Mouse (Mus musculus) brown adipose tissue, adult 24 weeks (tissue): Measurements from ENCODE around the gene Arel1. TPM values are rescaled to one million over a fixed set of nuclear protein-coding genes. Genes with fewer than 3 reads are reported as not detected.

Source experiments
- H3K27ac ChIP-seq: fragments of 200-500 bp; replicated peaks from 2 replicates; pipeline ENCODE4 v1.5.1; 2012; ENCODE audit warnings: low read depth, mild to moderate bottlenecking, low read length
- H3K4me1 ChIP-seq: fragments of 200-500 bp; 2 replicates; pipeline ENCODE4 v1.6.1; 2012; ENCODE audit warnings: low read length, mixed read lengths; ENCODE audit not compliant: control insufficient read depth, insufficient read depth, insufficient read length
- H3K4me3 ChIP-seq: fragments of 200-500 bp; 2 replicates; pipeline ENCODE4 v1.5.1; 2012; ENCODE audit warnings: low read depth, mild to moderate bottlenecking, low read length, moderate library complexity; ENCODE audit not compliant: insufficient read depth
- polyA plus RNA-seq: library from polyadenylated mRNA; stranded (reverse); fragments of >200 nt; gene quantifications from 2 replicates; pipeline ENCODE4 v1.2.4, GENCODE M21; 2012; ENCODE audit not compliant: missing spikeins, insufficient read depth, insufficient read length

Gene Arel1
- polyA plus RNA-seq, 1 experiment = 19.3 TPM

DNA sequence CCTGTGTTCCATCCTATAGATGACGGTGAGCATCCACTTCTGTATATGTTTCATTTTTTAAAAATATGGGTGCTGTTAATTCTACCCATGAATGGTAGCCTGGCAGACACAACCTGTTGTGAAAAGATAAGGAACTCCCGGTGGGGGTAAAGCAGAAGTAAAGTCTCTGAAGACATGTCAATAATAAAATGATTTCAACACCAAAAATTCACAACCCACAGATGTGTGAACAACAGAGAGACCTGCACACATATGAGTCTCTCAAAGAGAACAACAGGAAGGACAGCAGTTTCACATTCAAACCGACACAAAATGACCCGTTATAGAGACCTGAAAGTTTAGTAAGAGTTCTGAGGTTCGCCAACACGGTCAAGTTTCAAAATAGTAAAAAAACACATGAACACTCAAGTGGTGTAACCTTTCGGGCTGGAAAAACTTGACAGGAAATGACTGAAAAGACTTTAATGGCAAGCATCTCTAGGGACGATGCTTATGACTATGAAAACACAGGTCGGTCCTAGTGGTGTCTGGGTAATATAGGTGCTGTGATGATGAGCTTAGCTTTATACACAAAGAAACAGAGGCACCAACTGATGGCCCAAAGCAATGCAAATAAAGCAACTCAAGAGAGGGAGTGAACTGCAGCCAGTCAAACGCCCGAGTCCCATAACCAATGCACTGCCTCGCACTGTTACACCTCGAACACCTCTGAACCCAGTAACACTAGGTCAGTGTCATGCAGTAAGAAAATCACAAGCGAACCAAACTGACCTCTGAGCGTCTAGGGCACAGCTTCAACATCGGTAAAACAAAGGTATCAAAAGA lies 1.7 kb downstream of the Arel1 start:
- Histone ChIP-seq H3K4me1 (peaks cover 9% of the 10 kb centered on the region), H3K4me3 (peak overlapping the region; percentile 92), H3K27ac (peak overlapping the region; percentile 26; the same call in 1 of the 2 replicates)

GRCm38 (mm10) chr12:84962606-84963005 lies 8.1 kb downstream of the Arel1 start:
- H3K4me1 ChIP-seq = peaks cover 8% of the 10 kb centered on the region; the same call in 1 of the 2 replicates
- no peak overlapping the region for H3K27ac ChIP-seq
- no peak overlapping the region for H3K4me3 ChIP-seq

DNA sequence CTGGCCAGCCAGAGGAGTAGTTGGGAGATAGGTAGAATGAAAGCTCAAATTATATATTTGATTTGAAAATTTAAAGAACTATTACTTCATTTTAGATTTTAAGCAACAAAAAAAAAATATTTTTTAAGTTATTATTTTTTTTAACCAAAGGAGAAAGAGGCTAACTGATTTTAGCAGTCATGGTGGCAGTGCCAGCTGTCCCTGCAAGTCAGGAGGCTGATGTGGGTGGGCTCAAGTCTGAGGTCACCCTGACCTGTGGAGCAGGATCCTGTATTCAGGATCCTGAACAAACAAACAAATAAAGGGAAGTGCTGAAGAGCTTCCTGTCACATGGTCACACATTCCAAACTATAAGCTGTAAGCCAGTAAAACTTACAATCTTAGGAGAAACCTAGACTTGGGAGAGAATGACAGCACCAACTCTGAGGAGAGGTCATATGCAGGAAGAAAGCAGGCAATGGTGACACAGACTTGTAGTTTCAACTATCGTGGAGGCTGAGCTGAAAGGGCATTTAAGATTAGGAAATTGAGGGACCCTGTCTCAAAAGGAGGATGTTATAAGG lies 11.8 kb downstream of the Arel1 start:
- Histone ChIP-seq H3K4me3 (no peak overlapping the region), H3K27ac (no peak overlapping the region), H3K4me1 (peaks cover 8% of the 10 kb centered on the region; the same call in 1 of the 2 replicates)

DNA sequence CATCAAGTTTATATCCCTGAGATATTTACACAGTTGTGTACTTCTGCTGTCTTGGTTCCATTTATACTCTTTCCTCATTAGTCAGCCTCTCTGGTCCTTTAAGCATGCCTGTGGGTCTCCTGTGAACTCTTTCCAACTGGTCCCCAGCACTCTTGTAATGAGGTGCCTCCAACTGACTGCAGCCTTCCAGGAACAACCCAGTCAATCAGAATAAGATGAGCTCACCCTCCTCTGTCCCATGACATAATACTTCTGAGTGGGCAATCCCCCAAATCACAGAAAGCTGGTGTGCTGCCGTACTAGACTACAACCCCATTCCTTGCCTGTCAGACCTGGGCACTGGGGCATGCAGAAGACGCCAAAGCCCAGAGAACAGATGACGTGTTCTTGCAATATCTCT lies 14.4 kb downstream of the Arel1 start:
- H3K4me3 ChIP-seq = no peak overlapping the region
- no peak overlapping the region for H3K27ac ChIP-seq
- peaks cover 8% of the 10 kb centered on the region; the same call in 1 of the 2 replicates for H3K4me1 ChIP-seq

- Histone ChIP-seq H3K4me1 (no peaks in the 10 kb centered on the region), H3K27ac (no peak overlapping the region), H3K4me3 (no peak overlapping the region)
Measured at GRCm38 (mm10) chr12:84952351-84952750, 18.3 kb downstream of the Arel1 start.

GRCm38 (mm10) chr12:84951531-84951930 lies 19.2 kb downstream of the Arel1 start:
- Histone ChIP-seq H3K27ac (0 out of 2 replicates have a peak overlapping the region, but pooled peaks have one; percentile 15), H3K4me3 (no peak overlapping the region), H3K4me1 (no peaks in the 10 kb centered on the region)

DNA sequence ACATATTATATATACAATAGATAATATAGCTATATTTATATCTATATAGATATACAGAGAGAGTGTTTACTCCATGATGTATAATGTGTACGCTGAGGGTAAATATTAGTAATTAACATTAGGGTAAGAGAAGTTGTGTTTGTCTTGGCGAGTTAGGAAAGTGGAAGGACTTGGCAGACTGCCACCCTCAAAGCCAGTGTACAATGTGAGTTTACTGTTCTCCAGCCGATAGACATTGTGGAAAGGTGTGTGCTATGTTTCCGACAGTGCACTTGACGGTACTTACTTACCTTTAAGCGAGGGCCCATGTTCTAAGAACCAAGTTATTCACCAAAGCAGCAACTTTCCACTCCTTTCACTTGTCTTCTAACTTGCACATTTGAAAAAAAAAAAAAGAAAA lies 19.9 kb downstream of the Arel1 start:
- Histone ChIP-seq H3K27ac (no peak overlapping the region), H3K4me1 (no peaks in the 10 kb centered on the region), H3K4me3 (no peak overlapping the region)

- Histone ChIP-seq H3K4me1 (peaks cover 6% of the 10 kb centered on the region; the same call in 1 of the 2 replicates), H3K27ac (no peak overlapping the region; the same call in 1 of the 2 replicates)
Measured at GRCm38 (mm10) chr12:84948584-84949285, 22.0 kb downstream of the Arel1 start.

DNA sequence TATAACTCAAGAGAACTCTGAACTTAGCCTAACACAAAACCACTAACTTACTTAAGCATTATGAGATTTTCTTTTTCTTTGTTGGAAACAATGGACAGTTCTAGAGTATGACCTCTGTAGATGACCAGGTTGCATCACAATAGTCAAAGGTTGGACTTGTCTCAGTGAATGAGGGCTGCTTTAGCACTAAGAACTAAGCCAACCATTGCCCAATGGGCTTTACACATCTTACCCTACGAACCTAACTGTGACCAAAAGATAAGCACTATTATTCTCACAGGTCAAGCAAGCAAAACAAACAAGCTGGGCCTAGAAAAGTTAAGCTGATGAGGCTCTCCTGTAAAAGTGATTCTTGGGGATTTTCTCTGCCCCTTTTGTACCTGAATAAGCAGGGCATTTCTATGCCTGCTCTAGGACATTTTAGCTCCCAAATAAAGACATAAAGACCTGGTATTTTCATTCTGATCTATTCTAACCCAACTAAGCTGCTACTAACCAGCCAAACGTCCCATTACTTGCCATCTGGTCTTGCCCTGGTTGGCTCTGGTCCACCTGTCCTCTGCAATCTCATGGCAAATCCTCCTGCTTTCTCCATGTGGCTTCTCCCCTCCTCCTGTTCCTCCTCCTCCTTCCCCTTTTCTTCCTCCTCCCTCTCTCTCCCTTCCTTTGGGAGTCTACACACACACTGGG lies 22.7 kb downstream of the Arel1 start:
- peak overlapping the region; percentile 71 for H3K27ac ChIP-seq
- H3K4me3 ChIP-seq = no peak overlapping the region
- peaks cover 8% of the 10 kb centered on the region for H3K4me1 ChIP-seq

More at GRCm38 (mm10) chr12:84948584-84949285, 22.0 kb downstream of the Arel1 start:
- H3K4me3 ChIP-seq = no peak overlapping the region

DNA sequence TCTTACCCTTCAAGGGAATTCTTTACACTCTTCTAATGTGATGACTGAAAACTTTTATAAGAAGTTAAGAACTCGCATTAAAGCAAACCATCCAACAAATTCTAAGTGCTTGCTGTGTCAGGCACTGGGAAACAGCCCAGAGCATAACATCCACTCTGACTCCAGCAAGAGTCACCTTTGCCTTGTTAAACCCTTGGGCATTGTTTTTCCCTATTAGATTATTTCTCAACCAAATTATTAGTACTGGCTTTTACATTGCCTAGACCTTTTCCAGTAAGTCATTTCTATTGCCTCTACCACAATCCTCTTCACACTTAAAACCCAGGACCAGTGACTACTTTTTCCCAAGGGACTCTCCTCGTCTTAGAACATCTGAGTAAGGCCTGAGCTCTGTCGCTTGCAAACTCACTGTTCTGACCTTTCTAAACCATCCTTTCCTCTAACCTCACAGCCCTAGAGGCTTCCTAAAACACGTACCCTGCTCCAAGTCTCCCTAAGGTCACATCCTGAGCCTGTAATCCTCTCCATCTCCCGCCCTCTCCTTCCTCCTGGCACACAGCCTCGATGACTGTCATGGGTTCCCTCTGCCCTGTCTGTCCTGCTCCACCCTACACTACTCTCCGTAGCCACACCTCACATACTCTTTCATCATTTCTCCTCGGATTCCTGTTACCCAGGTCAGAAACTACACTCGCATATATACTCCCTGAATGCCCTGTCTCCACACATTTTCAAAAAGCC lies 25.7 kb downstream of the Arel1 start:
- H3K4me1 ChIP-seq = peaks cover 11% of the 10 kb centered on the region
- H3K27ac ChIP-seq = peak overlapping the region; percentile 94
- no peak overlapping the region for H3K4me3 ChIP-seq

DNA sequence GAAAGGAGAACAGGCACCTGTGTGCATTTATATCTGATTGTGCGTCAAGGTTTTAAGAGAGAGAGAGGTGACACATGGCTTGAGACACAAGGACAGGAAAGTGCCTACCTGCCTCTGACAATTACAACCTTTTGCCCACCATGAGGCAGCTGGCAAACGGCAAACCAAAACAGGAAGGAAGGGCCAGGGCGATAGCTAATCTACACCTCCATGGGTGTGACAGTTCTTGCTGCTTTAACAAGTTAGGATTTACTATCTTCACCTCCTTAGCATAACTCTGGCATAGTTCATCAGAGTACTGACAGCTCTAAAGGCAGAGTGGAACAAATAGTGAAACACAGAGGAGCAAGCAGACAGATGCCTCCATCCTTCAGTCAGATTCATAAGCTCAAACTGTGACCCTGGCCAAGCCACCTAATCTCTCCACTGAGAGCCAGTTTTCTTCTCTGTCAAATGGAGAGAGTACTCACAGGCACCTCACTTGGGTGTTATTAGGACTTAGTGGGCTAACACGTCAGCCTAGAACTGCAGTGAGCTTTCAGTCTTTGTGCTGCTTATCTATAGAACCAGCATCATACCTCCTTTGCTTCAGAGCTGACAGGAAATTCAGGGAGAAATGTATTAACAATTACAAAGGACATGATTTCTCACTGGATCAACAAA lies 26.4 kb downstream of the Arel1 start:
- Histone ChIP-seq H3K27ac (peak overlapping the region; percentile 94), H3K4me3 (no peak overlapping the region), H3K4me1 (peaks cover 11% of the 10 kb centered on the region)

- Histone ChIP-seq H3K4me1 (peaks cover 11% of the 10 kb centered on the region), H3K27ac (peak overlapping the region; percentile 94), H3K4me3 (no peak overlapping the region)
Measured at GRCm38 (mm10) chr12:84943006-84943952, 27.4 kb downstream of the Arel1 start.

DNA sequence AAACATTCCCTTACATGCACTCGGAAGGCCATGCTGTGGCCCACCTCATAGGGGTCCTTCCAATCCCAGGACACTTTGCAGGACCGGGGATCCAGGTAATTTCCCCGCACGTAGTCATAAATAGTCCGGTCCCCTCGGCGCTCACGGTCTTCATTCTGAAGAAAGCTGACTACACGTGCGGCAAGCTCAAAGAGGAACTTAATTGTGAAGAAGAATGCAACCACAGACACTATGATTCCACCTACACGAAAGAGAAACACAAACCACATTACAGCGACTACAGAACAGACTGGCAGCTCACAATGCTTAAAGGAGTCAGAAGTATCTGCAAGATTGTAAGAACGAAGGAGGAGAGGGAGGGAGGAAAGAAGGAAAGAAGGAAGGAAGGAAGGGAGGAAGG lies 29.0 kb downstream of the Arel1 start:
- Histone ChIP-seq H3K27ac (0 out of 2 replicates have a peak overlapping the region, but pooled peaks have one; percentile 10), H3K4me1 (peaks cover 11% of the 10 kb centered on the region), H3K4me3 (no peak overlapping the region)
